Mouse (Mus musculus): ENCODE results near the gene Prdm12. TPM values are rescaled to one million over a fixed set of nuclear protein-coding genes. Genes with fewer than 3 reads are reported as not detected.

Gene Prdm12
- not detected for polyA plus RNA-seq (2012; fragmentation: generic; extraction: Trizol)

- H3K4me3 ChIP-seq = no peak within 1 kb of the TSS
- H3K4me2 ChIP-seq (ENCODE audit: low read depth) = peak within 1 kb of the TSS; percentile 56
- H3ac ChIP-seq (ENCODE audit: control insufficient read depth, insufficient read length) = no peak within 1 kb of the TSS
Observed at GRCm38 (mm10) chr2:31639901-31640608, at the start of gene Prdm12. Gene Prdm12, plus strand, starts transcription at chr2:31640037.

GRCm38 (mm10) chr2:31591799-31592484, 47.9 kb upstream of the Prdm12 start:
- no peak overlapping the region for H3ac ChIP-seq (ENCODE audit: control insufficient read depth, insufficient read length)
- H3K27me3 ChIP-seq (ENCODE audit: control insufficient read depth, insufficient read depth, insufficient read length) = no peaks in the 10 kb centered on the region
- TF ChIP-seq POLR2A (IDR thresholded peaks at IDR 0.05; ENCODE audit: insufficient read length, low read depth) = no peak
- no peak for TF ChIP-seq TCF12 (IDR thresholded peaks at IDR 0.05; ENCODE audit: insufficient read depth, poor library complexity, severe bottlenecking)
- no peak for TF ChIP-seq REST (IDR thresholded peaks at IDR 0.05; ENCODE audit: insufficient read depth, insufficient read length)
- TF ChIP-seq TCF3 (IDR thresholded peaks at IDR 0.05; ENCODE audit: insufficient read length, low read depth) = no peak
- no peak for TF ChIP-seq MAX (IDR thresholded peaks at IDR 0.05; ENCODE audit: low read depth)
- TF ChIP-seq MYOD1 (IDR thresholded peaks at IDR 0.05; ENCODE audit: control insufficient read depth in 1 of 3, insufficient read length in 2 of 3, low read depth in 2 of 3) = no peak
- H3K79me2 ChIP-seq (ENCODE audit: control insufficient read depth, insufficient read depth) = peaks cover 18% of the 10 kb centered on the region
- peaks cover 26% of the 10 kb centered on the region for H3K36me3 ChIP-seq (ENCODE audit: control insufficient read depth, insufficient read depth)
- H3K4me2 ChIP-seq (ENCODE audit: low read depth) = no peak overlapping the region
- no peak overlapping the region for H3K4me3 ChIP-seq

More at GRCm38 (mm10) chr2:31639901-31640608, at the start of gene Prdm12:
- no peaks in the 10 kb centered on the region for H3K79me2 ChIP-seq (ENCODE audit: control insufficient read depth, insufficient read depth)
- H3K27me3 ChIP-seq (ENCODE audit: control insufficient read depth, insufficient read depth, insufficient read length) = peaks cover 82% of the 10 kb centered on the region
- TF ChIP-seq REST (IDR thresholded peaks at IDR 0.05; ENCODE audit: insufficient read depth, insufficient read length) (no peak), MYOG (IDR thresholded peaks at IDR 0.05; ENCODE audit: control insufficient read depth in 1 of 3, insufficient read depth in 1 of 3, insufficient read length in 2 of 3, low read depth in 2 of 3) (peak in 1 of 3 experiments; percentile 27), POLR2A (IDR thresholded peaks at IDR 0.05; ENCODE audit: insufficient read length, low read depth) (no peak), USF1 (IDR thresholded peaks at IDR 0.05; ENCODE audit: low read depth) (no peak)
- no peaks in the 10 kb centered on the region for H3K36me3 ChIP-seq (ENCODE audit: control insufficient read depth, insufficient read depth)

GRCm38 (mm10) chr2:31607555-31607954, 32.3 kb upstream of the Prdm12 start:
- Histone ChIP-seq H3K27me3 (ENCODE audit: control insufficient read depth, insufficient read depth, insufficient read length) (no peaks in the 10 kb centered on the region), H3K4me3 (no peak overlapping the region), H3K36me3 (ENCODE audit: control insufficient read depth, insufficient read depth) (peaks cover 51% of the 10 kb centered on the region), H3K4me2 (ENCODE audit: low read depth) (no peak overlapping the region), H3ac (ENCODE audit: control insufficient read depth, insufficient read length) (no peak overlapping the region), H3K79me2 (ENCODE audit: control insufficient read depth, insufficient read depth) (no peaks in the 10 kb centered on the region)
- TF ChIP-seq REST (IDR thresholded peaks at IDR 0.05; ENCODE audit: insufficient read depth, insufficient read length) = no peak
- TF ChIP-seq POLR2AphosphoS2 (IDR thresholded peaks at IDR 0.05; ENCODE audit: insufficient read length, low read depth) = no peak
- TF ChIP-seq E2F4 (IDR thresholded peaks at IDR 0.05; ENCODE audit: insufficient read depth) = no peak

GRCm38 (mm10) chr2:31609859-31610261, 30.0 kb upstream of the Prdm12 start:
- no peak for TF ChIP-seq MYOD1 (IDR thresholded peaks at IDR 0.05; ENCODE audit: control insufficient read depth in 1 of 3, insufficient read length in 2 of 3, low read depth in 2 of 3)
- no peak for TF ChIP-seq SRF (IDR thresholded peaks at IDR 0.05; ENCODE audit: control insufficient read depth, insufficient read length, low read depth)
- TF ChIP-seq CEBPB (IDR thresholded peaks at IDR 0.05; ENCODE audit: insufficient read depth, poor library complexity, severe bottlenecking) = no peak
- no peak for TF ChIP-seq E2F4 (IDR thresholded peaks at IDR 0.05; ENCODE audit: insufficient read depth)
- TF ChIP-seq MYOG (IDR thresholded peaks at IDR 0.05; ENCODE audit: control insufficient read depth in 1 of 3, insufficient read depth in 1 of 3, insufficient read length in 2 of 3, low read depth in 2 of 3) = no peak
- TF ChIP-seq POLR2A (IDR thresholded peaks at IDR 0.05; ENCODE audit: insufficient read length, low read depth) = no peak
- TF ChIP-seq POLR2AphosphoS2 (IDR thresholded peaks at IDR 0.05; ENCODE audit: insufficient read length, low read depth) = no peak
- TF ChIP-seq TCF3 (IDR thresholded peaks at IDR 0.05; ENCODE audit: insufficient read length, low read depth) = no peak
- no peak for TF ChIP-seq USF1 (IDR thresholded peaks at IDR 0.05; ENCODE audit: low read depth)
- no peak for TF ChIP-seq TCF12 (IDR thresholded peaks at IDR 0.05; ENCODE audit: insufficient read depth, poor library complexity, severe bottlenecking)
- TF ChIP-seq REST (IDR thresholded peaks at IDR 0.05; ENCODE audit: insufficient read depth, insufficient read length) = no peak
- TF ChIP-seq MAX (IDR thresholded peaks at IDR 0.05; ENCODE audit: low read depth) = no peak
- no peak overlapping the region for H3ac ChIP-seq (ENCODE audit: control insufficient read depth, insufficient read length)

GRCm38 (mm10) chr2:31610922-31611321, 28.9 kb upstream of the Prdm12 start:
- H3K79me2 ChIP-seq (ENCODE audit: control insufficient read depth, insufficient read depth) = no peaks in the 10 kb centered on the region
- H3K27me3 ChIP-seq (ENCODE audit: control insufficient read depth, insufficient read depth, insufficient read length) = no peaks in the 10 kb centered on the region

More at GRCm38 (mm10) chr2:31609859-31610261, 30.0 kb upstream of the Prdm12 start:
- Histone ChIP-seq H3K36me3 (ENCODE audit: control insufficient read depth, insufficient read depth) (peaks cover 43% of the 10 kb centered on the region), H3K4me3 (no peak overlapping the region), H3K27me3 (ENCODE audit: control insufficient read depth, insufficient read depth, insufficient read length) (no peaks in the 10 kb centered on the region), H3K4me2 (ENCODE audit: low read depth) (no peak overlapping the region), H3K79me2 (ENCODE audit: control insufficient read depth, insufficient read depth) (no peaks in the 10 kb centered on the region)

More at GRCm38 (mm10) chr2:31610922-31611321, 28.9 kb upstream of the Prdm12 start:
- Histone ChIP-seq H3K36me3 (ENCODE audit: control insufficient read depth, insufficient read depth) (peaks cover 36% of the 10 kb centered on the region), H3K4me3 (no peak overlapping the region), H3ac (ENCODE audit: control insufficient read depth, insufficient read length) (no peak overlapping the region), H3K4me2 (ENCODE audit: low read depth) (no peak overlapping the region)
- no peak for TF ChIP-seq MYOG (IDR thresholded peaks at IDR 0.05; ENCODE audit: control insufficient read depth in 1 of 3, insufficient read depth in 1 of 3, insufficient read length in 2 of 3, low read depth in 2 of 3)
- no peak for TF ChIP-seq MYOD1 (IDR thresholded peaks at IDR 0.05; ENCODE audit: control insufficient read depth in 1 of 3, insufficient read length in 2 of 3, low read depth in 2 of 3)
- TF ChIP-seq REST (IDR thresholded peaks at IDR 0.05; ENCODE audit: insufficient read depth, insufficient read length) = no peak
- no peak for TF ChIP-seq USF1 (IDR thresholded peaks at IDR 0.05; ENCODE audit: low read depth)
- no peak for TF ChIP-seq CEBPB (IDR thresholded peaks at IDR 0.05; ENCODE audit: insufficient read depth, poor library complexity, severe bottlenecking)
- no peak for TF ChIP-seq SRF (IDR thresholded peaks at IDR 0.05; ENCODE audit: control insufficient read depth, insufficient read length, low read depth)
- no peak for TF ChIP-seq MAX (IDR thresholded peaks at IDR 0.05; ENCODE audit: low read depth)
